Mouse (Mus musculus) urinary bladder, adult 2 months (tissue): ENCODE results near the gene Rab17. TPM values are rescaled to one million over a fixed set of nuclear protein-coding genes. Genes with fewer than 3 reads are reported as not detected.

Experiments
- DNase-seq: peaks from one replicate; pipeline ENCODE4 v3.0.0; 2022; ENCODE audit warnings: low spot score
- polyA plus RNA-seq: library from polyadenylated mRNA; depleted of rRNA; stranded (reverse); fragments of >200 nt; gene quantifications from 2 replicates; pipeline ENCODE4 v1.2.3, GENCODE M21; 2012; rRNA removed

Rab17 gene
- polyA plus RNA-seq, 1 experiment, result 4.2 TPM

DNA sequence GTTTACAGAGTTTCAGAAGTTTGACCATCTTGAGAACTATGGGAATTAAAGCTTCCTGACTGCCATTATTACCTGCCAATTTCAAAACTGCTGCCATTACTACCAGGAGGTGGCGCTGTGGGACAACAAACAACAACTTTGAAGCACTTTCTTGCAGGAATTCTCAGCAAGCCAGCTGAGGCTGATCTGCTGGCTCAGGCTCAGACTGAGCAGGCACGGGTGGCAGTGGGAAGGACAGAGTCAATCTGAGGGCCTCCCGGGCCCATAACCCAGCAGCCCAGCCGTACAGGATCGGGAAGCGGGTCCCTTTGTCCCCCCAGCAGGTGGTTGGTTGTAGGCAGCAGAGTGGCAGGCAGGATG is 40.9 kb downstream of the Rab17 start:
- peak; percentile 63 for DNase-seq

- DNase-seq, result no peak
These were observed 41.4 kb downstream of the Rab17 start for GRCm38 (mm10) chr1:90927929-90928574.

DNA sequence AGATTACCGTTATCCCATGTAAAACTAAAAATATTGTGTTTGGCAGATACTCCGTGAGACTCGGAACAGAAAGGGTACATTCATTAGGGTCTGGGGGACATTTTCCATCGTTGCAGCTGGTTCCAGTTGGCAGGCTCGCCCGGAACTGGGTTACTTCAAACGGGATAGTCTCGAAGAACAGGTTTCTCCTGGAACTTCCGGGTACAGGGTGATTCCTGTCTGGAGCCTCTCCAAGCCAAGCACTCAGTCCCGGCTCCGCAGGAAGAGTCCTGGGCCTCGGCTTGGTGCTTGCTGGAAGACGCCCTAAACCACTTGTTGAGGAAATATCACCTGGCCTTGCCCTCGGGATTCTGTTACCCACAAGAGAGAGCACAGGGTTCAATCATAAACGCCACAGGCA is 42.2 kb downstream of the Rab17 start:
- no peak for DNase-seq

GRCm38 (mm10) chr1:90926030-90926429 is 43.4 kb downstream of the Rab17 start:
- no peak for DNase-seq

- no peak for DNase-seq
These were observed 47.8 kb downstream of the Rab17 start for GRCm38 (mm10) chr1:90921687-90922086.

GRCm38 (mm10) chr1:90917509-90917908 is 52.0 kb downstream of the Rab17 start:
- DNase-seq, result no peak

- DNase-seq, result peak; percentile 42
These were observed 54.4 kb downstream of the Rab17 start, which contains the start of gene Mlph for GRCm38 (mm10) chr1:90914948-90915569. Mlph (plus strand) TSS chr1:90915085.

DNA sequence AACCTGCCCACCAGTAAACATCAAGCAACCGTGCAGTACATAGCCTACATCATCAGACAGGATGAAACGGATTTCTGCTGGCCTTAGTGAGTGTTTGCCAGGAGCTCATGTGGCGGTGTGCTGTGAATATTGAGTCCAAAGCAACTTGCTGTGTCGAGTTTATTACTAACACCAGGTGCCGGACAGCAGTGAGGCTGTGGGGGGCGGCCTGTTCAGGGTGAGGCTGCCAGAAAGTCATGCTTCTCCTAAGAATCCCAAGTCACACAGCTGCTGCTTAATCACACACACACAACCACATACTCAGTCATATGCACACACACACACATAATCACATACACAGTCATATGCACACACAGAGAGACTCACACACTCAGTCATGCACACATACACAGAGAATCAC is 56.2 kb downstream of the Rab17 start:
- DNase-seq, result no peak

DNA sequence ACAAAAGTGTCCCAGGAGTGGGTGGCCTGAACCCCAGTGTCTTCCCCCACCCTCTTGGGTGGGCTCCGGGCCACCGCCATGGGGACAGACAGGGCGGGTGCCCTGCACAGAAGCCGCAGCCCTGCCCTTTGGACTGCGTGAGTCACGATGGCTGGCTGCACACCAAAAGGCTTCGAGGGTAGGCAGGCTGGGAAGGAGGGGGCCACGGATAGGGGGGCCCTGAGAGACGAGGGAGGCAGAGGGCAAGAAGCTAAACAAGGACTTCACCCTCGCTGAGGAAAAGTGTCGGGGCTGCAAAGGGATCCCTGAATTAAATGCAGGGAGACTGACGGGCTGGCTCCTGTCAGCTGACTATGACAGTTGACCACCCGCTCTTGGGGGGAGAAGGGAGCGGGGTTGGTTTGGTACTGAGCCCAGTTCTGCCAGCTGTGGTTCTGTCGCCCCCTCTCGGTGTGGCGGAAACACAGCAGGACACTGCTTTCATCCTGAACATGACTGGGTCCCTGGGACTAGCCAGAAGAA is 59.8 kb downstream of the Rab17 start:
- peak; percentile 41 for DNase-seq

DNA sequence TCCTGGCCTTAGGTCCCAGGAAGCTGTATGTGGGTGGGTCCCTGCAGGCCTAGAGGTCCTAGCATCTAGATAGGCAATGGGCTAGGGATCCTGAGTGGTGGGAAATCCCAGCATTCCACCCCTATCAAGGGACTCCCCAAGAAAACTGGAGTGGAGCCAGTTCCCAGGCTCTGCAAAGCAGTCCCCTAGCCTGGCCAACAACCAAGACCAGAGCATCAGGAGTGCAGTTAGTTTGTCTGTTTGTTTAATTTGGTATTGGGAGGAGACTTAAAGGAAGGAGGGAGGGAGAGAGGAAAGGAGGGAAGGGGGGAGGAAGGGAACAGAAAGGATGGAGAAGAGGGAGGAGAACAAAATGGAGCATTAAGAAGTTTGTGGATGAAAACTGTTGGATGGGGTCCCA is 60.3 kb downstream of the Rab17 start:
- no peak for DNase-seq

Other genes starting within 250 kb of the Rab17 start
- gene Col6a3, start 125.7 kb downstream of the Rab17 start, polyA plus RNA-seq, result 235 and 273 TPM in 2 replicates
- 6.0 and 7.2 TPM in 2 replicates for gene Mlph, start 54.6 kb downstream of the Rab17 start, polyA plus RNA-seq
- gene Prlh, start 16.6 kb downstream of the Rab17 start, polyA plus RNA-seq, result not detected in 2 replicates
- 125 and 127 TPM in 2 replicates for gene Lrrfip1, start 29.1 kb upstream of the Rab17 start, polyA plus RNA-seq
- gene Rbm44, start 175.4 kb upstream of the Rab17 start, polyA plus RNA-seq, result 0.04 and 0.12 TPM in 2 replicates
- gene Ramp1, start 210.2 kb upstream of the Rab17 start, polyA plus RNA-seq, result 5.2 and 6.4 TPM in 2 replicates